Mouse (Mus musculus) naive thymus-derived CD4-positive, alpha-beta T cell, adult 2 months (primary cell): ENCODE results near the gene Trim27.

Experiments
- DNase-seq: peaks from one replicate; pipeline ENCODE4 v3.0.0-alpha.2; 2011; ENCODE audit warnings: low read depth

Gene Trim27

DNA sequence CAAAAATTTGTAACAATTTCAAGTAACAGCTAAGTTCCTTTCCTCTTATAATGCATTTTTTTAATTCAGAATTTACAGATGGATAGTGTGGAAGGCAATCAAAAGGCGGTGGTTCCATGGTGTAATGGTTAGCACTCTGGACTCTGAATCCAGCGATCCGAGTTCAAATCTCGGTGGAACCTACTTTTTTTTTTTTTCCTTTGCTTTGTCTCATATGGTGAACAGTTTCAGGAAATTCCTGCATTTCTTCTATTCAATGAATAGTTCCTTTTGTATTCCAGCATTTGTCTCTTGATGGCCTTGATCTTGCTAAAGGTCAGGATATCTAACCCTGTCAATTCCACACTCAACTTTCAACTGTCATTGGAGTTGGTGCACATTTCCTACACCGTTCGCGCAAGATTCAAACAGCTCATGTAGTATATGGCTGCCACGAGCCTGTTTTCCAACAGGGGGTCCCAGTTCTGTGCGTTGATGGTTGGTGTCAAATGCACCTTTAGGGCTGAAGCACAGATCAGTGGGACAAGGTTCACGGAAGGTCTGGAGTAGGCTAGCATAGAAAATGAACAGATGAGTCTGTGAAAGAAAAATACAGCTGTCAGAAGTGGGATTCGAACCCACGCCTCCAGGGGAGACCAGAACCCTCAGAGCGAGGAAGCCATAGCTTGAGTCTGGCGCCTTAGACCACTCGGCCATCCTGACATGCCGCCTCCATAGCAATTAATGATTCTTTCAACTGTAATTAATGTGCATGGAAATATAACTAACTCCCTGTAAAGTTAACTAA lies 6.8 kb upstream of the Trim27 start:
- DNase-seq = peak; percentile 85

GRCm38 (mm10) chr13:21173072-21173471 lies 6.2 kb upstream of the Trim27 start:
- DNase-seq = no peak

GRCm38 (mm10) chr13:21176733-21177132 lies 2.5 kb upstream of the Trim27 start:
- DNase-seq = no peak

DNA sequence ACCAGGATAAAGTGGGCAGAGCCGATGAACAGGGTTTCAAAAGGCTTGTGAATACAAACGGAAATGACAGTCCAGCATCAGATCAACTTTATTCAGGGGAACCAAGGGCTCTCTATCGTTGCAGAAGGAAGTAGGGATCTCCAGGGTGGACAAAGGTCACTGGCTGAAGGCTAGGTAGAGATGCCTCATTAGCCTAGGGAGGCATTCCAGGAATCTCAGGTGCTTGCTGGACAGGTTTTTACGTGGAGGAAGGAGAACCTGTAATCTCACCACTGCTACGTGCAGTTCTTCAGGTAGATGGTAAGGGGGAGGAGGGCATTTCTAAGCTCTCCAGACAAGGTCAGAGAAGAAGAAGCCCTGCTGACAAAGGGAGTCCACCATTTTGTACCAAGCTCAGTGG lies 1.6 kb upstream of the Trim27 start:
- DNase-seq = no peak

DNA sequence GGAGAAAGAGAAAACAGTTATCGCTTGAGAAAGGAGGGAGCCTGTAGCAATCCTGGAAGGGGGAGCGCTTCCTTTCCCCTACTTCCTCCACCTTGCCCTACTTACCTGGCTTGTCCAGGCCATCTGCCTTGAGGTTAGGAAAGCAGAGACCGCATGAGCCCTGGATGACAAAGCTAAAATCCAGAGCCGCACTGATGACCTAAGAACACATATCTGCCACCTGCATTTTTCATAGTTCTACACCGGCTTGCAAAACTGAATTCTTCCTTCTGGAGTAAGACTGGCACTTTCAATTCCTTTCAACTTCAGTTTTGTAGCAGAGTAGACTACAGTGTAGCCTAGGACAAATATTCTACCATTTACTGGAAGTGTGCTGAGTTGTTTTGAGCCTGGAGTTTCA lies 881 bp upstream of the Trim27 start:
- DNase-seq = no peak

DNA sequence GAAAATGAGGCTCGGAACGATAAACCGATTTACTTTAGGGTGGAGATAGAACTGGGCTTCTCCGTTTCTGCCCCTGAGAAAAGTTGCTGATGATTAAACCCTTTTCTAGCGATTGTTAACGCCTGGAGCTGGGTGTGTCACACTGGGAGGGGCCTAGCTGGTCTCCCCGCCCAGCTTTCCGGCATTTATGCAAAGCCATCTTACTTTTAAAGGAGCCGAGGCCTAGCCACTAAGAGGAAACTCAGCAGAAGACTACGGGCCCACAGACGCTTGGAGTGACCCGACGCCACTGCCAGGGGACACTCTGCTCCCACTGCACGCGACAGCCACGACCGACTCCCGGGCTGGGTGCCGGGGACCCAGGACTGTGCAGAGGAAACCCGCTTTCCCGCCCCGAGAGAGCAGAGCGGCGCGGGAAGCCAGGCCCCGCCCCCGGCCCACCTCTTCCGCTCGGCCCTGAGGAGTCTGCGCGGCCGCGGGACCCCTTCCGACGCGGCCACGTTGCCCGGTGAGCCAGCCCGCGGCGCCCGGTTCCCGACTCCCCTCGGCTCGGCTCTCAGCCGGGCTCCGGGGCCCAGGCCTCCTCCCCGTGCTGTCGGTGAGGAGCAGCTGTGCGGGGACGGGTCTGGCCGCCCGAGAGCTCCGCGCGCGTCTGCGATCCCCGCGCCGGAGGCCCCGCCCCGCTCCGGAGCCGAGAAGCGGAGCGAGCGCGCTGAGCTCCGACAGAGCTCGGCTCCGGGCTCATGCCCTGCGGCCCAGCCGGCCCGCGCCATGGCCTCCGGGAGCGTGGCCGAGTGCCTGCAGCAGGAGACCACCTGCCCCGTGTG lies 692 bp downstream of the Trim27 start:
- DNase-seq = peak; percentile 95

GRCm38 (mm10) chr13:21180551-21181530 lies 1.6 kb downstream of the Trim27 start:
- DNase-seq = peak; percentile 76

DNA sequence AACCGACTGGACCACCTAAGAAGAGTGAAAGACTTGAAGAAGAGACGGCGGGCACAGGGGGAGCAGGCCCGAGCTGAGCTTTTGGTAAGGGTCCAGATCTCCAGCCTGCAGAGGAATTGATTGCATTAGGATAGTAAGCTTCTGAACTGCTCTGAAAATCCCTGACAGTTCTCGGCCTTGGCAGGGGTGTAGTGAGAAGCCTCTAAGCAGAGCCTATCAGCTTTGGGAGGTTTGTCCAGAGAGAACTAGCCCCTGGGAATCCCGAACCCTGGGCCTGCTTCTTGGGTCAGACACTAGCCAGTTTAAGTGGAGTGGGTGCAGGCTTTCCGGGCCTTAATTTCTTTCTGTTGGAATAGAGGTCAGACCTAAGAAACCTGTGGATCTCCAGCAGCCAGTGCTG lies 2.8 kb downstream of the Trim27 start:
- DNase-seq = no peak

- DNase-seq = no peak
Observed at GRCm38 (mm10) chr13:21183066-21183465, 3.8 kb downstream of the Trim27 start.

GRCm38 (mm10) chr13:21183661-21184060 lies 4.4 kb downstream of the Trim27 start:
- DNase-seq = no peak

DNA sequence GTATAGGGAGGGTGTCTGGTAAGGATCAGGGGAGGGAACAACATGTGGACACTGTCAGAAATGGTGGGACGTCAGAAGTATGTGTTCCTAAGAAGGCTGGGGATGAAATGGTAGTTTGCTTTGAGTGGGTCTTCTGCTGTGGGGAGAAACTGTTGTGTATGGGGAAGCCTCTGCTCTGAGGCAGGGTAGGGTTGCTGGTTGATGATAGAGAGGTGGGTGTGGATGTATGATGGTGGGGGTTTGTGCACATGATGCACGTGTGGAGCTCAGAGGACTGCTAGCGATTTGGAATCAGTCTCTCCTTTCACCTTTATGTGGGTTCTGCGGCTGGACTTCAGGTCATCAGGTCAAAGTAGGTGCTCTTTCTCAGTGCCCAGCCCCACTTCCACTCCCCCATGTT lies 6.3 kb downstream of the Trim27 start:
- no peak for DNase-seq

GRCm38 (mm10) chr13:21195406-21196228 lies 16.4 kb downstream of the Trim27 start:
- no peak for DNase-seq

DNA sequence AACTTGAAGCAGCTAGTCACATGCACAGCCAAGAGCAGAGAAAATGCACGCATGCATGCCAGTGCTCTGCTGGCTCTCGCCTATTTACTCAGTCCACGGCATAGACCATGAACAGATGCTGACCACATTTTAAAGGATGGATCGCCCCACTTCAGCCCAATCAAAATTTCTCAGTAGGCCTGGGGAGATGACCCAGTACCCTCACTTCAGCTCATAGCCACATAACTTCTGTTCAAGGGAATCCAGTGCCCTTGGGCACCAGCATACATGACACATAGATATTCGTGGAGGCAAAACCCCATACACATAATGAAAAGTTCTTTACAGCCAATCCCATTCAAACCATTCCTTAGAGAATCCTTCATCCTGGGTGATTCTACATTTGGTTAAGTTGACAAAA lies 18.5 kb downstream of the Trim27 start:
- DNase-seq = no peak

GRCm38 (mm10) chr13:21198313-21198712 lies 19.1 kb downstream of the Trim27 start:
- DNase-seq = no peak

DNA sequence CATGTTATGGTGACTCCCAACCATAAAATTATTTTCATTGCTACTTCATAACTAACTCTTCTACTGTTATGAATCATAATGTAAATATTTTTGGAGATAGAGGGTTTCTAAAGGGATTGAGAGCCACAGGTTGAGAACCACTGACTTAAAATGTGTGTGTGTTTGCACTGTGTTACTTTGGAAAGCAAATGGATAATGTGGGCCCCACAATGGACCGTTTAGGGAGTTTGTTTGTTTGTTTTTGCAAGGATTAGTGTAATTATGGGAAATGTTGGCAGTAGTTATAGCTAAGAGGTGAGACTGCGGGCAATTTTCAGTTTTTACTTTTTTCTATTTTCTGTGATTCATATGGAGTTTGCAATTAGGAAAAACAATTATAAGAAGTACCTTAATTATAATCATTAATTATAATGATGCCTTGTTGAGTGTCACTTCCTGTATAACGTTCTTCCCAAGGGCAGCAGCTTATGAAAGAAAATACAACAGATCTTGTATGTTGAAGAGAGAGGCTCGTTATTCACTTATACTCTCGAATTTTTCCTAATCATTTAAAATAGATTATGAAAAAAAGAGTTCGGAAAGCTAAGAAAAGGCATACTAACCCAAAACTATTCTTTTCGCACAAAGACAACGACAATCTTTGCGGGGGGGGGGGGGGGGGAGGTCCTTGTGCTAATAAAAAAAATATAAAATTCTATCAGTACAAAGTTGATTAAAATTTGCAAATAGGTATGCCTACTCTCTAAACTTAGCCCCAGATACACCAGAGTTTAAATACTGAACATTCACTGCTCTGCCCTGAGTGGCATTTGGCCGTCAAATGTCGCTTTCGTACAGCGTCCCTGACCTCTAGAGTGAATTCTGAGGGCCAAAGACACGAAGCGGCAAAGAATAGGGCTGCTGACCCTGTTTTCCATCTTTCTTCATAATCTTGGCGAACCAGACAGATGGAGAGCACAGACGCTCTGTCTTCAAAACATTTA lies 20.1 kb downstream of the Trim27 start:
- no peak for DNase-seq

DNA sequence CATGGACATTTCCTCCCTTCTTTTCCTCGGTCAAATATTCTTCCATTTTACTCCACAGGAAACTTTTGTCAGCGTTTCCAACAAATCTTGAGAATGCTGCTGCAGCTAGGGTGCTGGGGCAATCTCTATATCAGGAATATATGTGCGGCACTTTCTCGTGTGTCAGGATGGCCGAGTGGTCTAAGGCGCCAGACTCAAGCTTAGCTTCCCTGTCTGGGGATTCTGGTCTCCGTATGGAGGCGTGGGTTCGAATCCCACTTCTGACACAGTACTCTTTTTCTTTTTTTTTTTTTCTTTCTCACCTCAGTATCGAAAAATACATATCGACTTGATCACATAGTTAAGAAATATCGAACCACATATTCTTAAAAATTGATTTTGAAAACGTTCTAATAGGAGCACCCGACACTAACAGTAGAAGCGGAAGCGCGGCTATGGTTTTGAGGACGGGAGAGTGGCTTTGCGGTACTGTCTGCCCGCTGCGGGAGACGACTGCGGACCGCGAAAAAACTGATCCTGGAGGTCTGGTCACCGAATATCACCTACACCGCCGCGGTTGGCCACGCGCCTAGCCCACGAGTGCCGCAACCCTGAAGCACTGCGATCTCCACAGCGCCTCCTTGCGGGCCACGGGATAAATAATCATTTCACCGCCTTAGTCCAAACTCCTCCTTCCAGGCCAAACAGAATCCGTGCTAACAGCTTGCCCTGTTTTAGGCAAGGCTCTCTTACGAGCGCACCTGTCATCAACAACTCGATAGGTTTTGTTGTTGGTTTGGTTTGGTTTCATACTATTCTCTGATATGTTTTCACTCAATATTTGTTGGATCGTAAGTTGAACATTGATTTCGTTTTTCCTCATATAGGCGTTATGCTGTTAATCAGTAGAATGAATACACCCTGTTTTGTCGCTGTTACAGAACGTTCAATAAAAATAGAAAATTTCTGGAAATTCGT lies 21.1 kb downstream of the Trim27 start:
- peak; percentile 95 for DNase-seq

DNA sequence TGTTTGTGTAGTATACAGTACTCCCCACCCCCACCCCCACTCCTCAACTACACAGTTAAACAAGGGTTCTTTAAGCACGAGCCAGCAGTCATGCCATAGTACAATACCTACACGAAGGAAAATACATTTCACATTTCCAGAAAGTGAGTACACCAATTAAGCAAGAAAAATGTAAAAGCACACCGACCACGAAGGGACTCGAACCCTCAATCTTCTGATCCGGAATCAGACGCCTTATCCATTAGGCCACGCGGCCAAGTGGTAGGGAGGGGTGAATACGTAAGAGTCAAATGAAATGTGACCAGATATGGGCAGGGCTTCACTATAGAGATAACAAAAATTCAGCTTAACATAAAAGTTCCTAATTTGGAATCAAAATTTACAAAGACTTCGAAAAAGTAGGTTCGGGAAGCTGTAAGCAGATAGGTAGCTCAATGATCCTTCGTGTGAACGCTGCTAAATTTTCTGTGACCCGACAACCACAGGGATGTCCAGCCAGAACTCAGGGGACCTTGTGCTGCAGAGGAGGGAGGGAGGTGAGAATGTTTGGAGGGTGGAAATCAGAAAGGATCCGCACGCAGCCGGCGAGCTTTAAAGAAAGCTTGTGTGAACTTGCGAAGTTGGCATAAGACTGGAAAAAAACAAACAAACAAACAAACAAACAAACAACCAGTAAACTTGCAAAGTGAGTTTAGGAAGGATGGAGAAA lies 36.2 kb downstream of the Trim27 start:
- DNase-seq = peak; percentile 46

DNA sequence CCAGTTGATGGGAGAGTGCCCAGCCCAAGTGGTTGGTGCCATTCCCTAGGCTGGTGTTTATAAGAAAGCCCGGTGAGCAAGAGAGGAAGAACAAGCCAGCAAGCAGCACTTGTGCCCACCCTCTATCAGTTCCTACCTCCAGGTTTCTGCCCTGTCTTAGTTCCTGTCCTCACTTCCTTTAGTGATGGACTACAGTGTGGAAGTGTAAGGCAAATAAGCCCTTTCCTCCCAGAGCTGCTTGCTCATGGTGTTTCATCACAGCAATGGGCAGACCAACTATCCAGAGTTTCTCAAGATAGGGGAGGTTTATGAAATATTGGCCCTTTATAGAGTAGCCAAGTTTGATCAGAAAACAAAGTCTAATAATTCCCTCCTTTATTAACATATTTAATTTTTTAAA lies 37.5 kb downstream of the Trim27 start:
- DNase-seq = no peak
